8 mouse cellular contexts compared by ENCODE assay signal in genomic region chr10:120233655-120234367, GRCm38 (mm10). TPM values are rescaled to one million over a fixed set of nuclear protein-coding genes. Genes with fewer than 3 reads are reported as not detected.
DNase-seq lines count a peak whose midpoint lies in the region; ATAC-seq lines count a peak whose summit lies in the region.

No protein-coding gene starts in this region.

- H3K4me2 ChIP-seq in kidney, embryonic 16.5 days (replicated peaks; ENCODE audit: low read depth, low read length) = peak overlapping the region; percentile 38
- peak overlapping the region; percentile 52 for H3K4me2 ChIP-seq in liver, embryonic 13.5 days

- H3K4me3 ChIP-seq in kidney, embryonic 16.5 days (ENCODE audit: low read length) = 0 out of 2 replicates have a peak overlapping the region, but pooled peaks have one; percentile 12
- peak overlapping the region; percentile 25; the same call in 1 of the 2 replicates for H3K4me3 ChIP-seq in liver, embryonic 13.5 days (replicated peaks)

- H3K27me3 ChIP-seq in kidney, embryonic 16.5 days (ENCODE audit: insufficient read depth, low read length) = no peaks in the 10 kb centered on the region
- H3K27me3 ChIP-seq in liver, embryonic 13.5 days = no peaks in the 10 kb centered on the region

- H3K27ac ChIP-seq in kidney, embryonic 16.5 days (ENCODE audit: low read length) = no peak overlapping the region
- H3K27ac ChIP-seq in liver, embryonic 13.5 days = no peak overlapping the region

- peaks cover 20% of the 10 kb centered on the region for H3K36me3 ChIP-seq in kidney, embryonic 16.5 days (ENCODE audit: insufficient read depth, low read length)
- H3K36me3 ChIP-seq in liver, embryonic 13.5 days = peaks cover 31% of the 10 kb centered on the region

- DNase-seq in 416B (ENCODE audit: low read depth) (peak; percentile 77), ES-CJ7 (ENCODE audit: low read depth, low spot score) (peak; percentile 72)
- DNase-seq in heart, adult 8-10 months (ENCODE audit: low spot score) = peak; percentile 45
- DNase-seq in liver, embryonic 13.5 days = peak; percentile 37
- DNase-seq in retina, postnatal 1 day = peak; percentile 74
- DNase-seq in urinary bladder, postnatal 14 days (ENCODE audit: low spot score) = peak; percentile 60

- 0 out of 2 replicates have a peak overlapping the region, but pooled peaks have one; percentile 9 for H3K9ac ChIP-seq in kidney, embryonic 16.5 days (replicated peaks; ENCODE audit: low read length)
- peak overlapping the region; percentile 33 for H3K9ac ChIP-seq in liver, embryonic 13.5 days

- 0 out of 2 replicates have a peak, but pooled peaks cover under 1% of the 10 kb centered on the region for H3K4me1 ChIP-seq in kidney, embryonic 16.5 days (ENCODE audit: insufficient read depth, low read length)
- peaks cover 9% of the 10 kb centered on the region for H3K4me1 ChIP-seq in liver, embryonic 13.5 days (replicated peaks)

- WGBS in kidney, embryonic 16.5 days = 21% methylated on average over 18 of the region's 18 CpGs
- 21% methylated on average over 18 of the region's 18 CpGs for WGBS in liver, embryonic 13.5 days (ENCODE audit: insufficient replicate concordance)

- H3K9me3 ChIP-seq in kidney, embryonic 16.5 days (ENCODE audit: low read length) = no peaks in the 10 kb centered on the region
- no peaks in the 10 kb centered on the region for H3K9me3 ChIP-seq in liver, embryonic 13.5 days (replicated peaks)

- peak; percentile 64 for ATAC-seq in common myeloid progenitor, adult 5-6 weeks (replicated peaks; ENCODE audit: low read depth, poor library complexity, severe bottlenecking)
- ATAC-seq in kidney, embryonic 16.5 days (ENCODE audit: low FRiP score, low TSS enrichment) = peak; percentile 51; the same call in 1 of the 2 replicates
- peak; percentile 46; the same call in 1 of the 2 replicates for ATAC-seq in liver, embryonic 13.5 days (ENCODE audit: low read depth)

RNA-seq across cellular contexts. Expression of gene Llph, which starts 6.9 kb away (rescaled TPM):
- 97.9 and 108 TPM in 2 replicates for total RNA-seq in common myeloid progenitor, adult 5-6 weeks (2017)
- 10 to 100 TPM in 1 of 4 experiments, 1 to 10 TPM in 3; 8.6 to 12.7 (median 9.3) TPM for total RNA-seq in heart, adult 8-10 months (2022)
- polyA plus RNA-seq in kidney, embryonic 16.5 days (2015; fragmentation: Nextera tagmentation; extraction: Ambion mirVana) = 45.1 and 54.1 TPM in 2 replicates
- 42.6 and 48.5 TPM in 2 replicates for polyA plus RNA-seq in liver, embryonic 13.5 days (2015; fragmentation: Nextera tagmentation; extraction: Ambion mirVana)

RNA-seq across cellular contexts. Expression of gene Irak3, which starts 31.9 kb away (rescaled TPM):
- total RNA-seq in common myeloid progenitor, adult 5-6 weeks (2017) = 11.9 and 16.8 TPM in 2 replicates
- total RNA-seq in heart, adult 8-10 months (2022) = 1 to 10 TPM; 2.6 to 3.9 (median 3.0) TPM
- polyA plus RNA-seq in kidney, embryonic 16.5 days (2015; fragmentation: Nextera tagmentation; extraction: Ambion mirVana) = 0.95 and 1.3 TPM in 2 replicates
- 0.80 and 1.1 TPM in 2 replicates for polyA plus RNA-seq in liver, embryonic 13.5 days (2015; fragmentation: Nextera tagmentation; extraction: Ambion mirVana)

RNA-seq across cellular contexts. Expression of gene Tmbim4, which starts 32.4 kb away (rescaled TPM):
- total RNA-seq in common myeloid progenitor, adult 5-6 weeks (2017) = 97.8 and 138 TPM in 2 replicates
- total RNA-seq in heart, adult 8-10 months (2022) = 100 to 1,000 TPM; 101 to 113 (median 108) TPM
- 208 and 218 TPM in 2 replicates for polyA plus RNA-seq in kidney, embryonic 16.5 days (2015; fragmentation: Nextera tagmentation; extraction: Ambion mirVana)
- 85.3 and 86.9 TPM in 2 replicates for polyA plus RNA-seq in liver, embryonic 13.5 days (2015; fragmentation: Nextera tagmentation; extraction: Ambion mirVana)
